Mouse (Mus musculus): ENCODE measurements around the gene Spdye4c.

DNA sequence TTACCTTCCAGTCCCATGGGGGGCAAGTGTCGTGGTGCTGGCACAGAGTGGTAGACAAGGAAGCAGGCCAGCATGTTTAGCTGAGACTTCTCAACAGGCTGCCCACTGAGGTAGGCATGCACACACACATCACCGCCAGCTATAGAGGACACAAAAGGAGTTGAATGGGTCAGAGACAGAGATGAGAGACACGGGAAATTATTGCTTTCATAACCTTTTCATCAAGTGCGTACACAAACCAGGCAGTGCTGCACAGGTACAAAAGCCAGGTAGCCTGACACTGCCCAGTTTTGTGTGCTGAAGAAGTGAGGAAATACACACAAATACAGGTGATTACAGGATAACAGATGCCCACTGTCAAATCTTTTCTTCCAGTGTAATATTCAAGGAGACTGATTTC lies 24.4 kb downstream of the Spdye4c start:
- TF ChIP-seq CTCF (IDR thresholded peaks at IDR 0.05; ENCODE audit: low read depth, low read length) (no peak), POLR2A (IDR thresholded peaks at IDR 0.05; ENCODE audit: borderline replicate concordance, low read depth, low read length) (no peak)

Data from bone marrow macrophage, adult 2 months (primary cell).